Mouse (Mus musculus) ES-E14 (cell line): ENCODE results near the gene Lcorl.

Experiments
- CHD2 ChIP-seq: IDR thresholded peaks from 2 replicates; pipeline ENCODE4 v1.6.1; 2014; ENCODE audit warnings: mild to moderate bottlenecking, low read depth, low read length, inconsistent platforms
- MAFK ChIP-seq: IDR thresholded peaks from 2 replicates; pipeline ENCODE4 v1.6.1; 2014; ENCODE audit warnings: mild to moderate bottlenecking, low read depth, low read length, inconsistent platforms; ENCODE audit not compliant: insufficient read depth

DNA sequence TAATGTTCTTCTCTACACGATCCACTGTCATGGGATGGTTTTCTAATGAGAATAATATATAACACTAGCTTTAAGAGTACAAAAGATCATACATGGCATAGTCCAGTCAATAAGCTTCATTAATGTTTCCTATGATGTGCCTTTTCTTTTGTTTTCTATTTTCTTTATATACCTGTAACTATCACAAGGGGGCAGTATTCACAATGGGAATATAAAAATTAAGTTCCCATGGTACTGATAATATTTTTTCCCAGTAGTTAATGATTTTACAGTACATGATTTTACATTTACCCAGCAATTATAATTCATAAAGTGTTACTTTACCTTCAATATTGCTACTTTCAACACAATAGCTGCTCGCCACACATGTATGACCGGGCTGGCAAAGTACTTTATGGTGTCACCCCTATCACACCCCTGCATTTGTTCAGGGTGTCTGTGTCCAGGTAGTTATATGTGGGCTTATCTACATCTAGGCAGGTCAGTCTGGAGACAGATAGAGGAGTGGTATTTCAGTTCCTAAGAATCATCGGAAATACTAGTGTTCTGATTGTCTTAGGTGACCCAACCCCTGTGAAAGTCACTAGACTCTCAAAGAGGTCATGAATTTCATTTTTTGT is 99.8 kb downstream of the Lcorl start:
- no peak for TF ChIP-seq MAFK
- no peak for TF ChIP-seq CHD2
